Mouse (Mus musculus) liver, embryonic 13.5 days (tissue): ENCODE data around the gene Otog. TPM values are rescaled to one million over a fixed set of nuclear protein-coding genes. Genes with fewer than 3 reads are reported as not detected.

ENCODE experiments used
- ATAC-seq: fragments of 200-750 bp; cut with Nextera tagmentation; 2 replicates; pipeline ENCODE4 v1.8.0; 2017; ENCODE audit warnings: low read depth, mild to moderate bottlenecking, moderate number of reproducible peaks, moderate library complexity
- DNase-seq: peaks from one replicate; pipeline ENCODE4 v3.0.0; 2022
- H3K27ac ChIP-seq: fragments of 300-500 bp; sonication (generic); 2 replicates; pipeline ENCODE4 v1.5.1; 2015; ENCODE audit warnings: moderate library complexity, mild to moderate bottlenecking, inconsistent platforms
- H3K27me3 ChIP-seq: fragments of 300-500 bp; sonication (generic); 2 replicates; pipeline ENCODE4 v1.6.1; 2015; ENCODE audit warnings: mild to moderate bottlenecking, inconsistent platforms
- H3K36me3 ChIP-seq: fragments of 300-500 bp; sonication (generic); 2 replicates; pipeline ENCODE4 v1.6.1; 2015; ENCODE audit warnings: mild to moderate bottlenecking, inconsistent platforms
- H3K4me1 ChIP-seq: fragments of 300-500 bp; sonication (generic); replicated peaks from 2 replicates; pipeline ENCODE4 v1.6.1; 2015; ENCODE audit warnings: inconsistent platforms
- H3K4me2 ChIP-seq: fragments of 300-500 bp; sonication (generic); 2 replicates; pipeline ENCODE4 v1.6.1; 2015; ENCODE audit warnings: inconsistent platforms, mild to moderate bottlenecking, moderate library complexity
- H3K4me3 ChIP-seq: fragments of 300-500 bp; sonication (generic); replicated peaks from 2 replicates; pipeline ENCODE4 v1.5.1; 2015; ENCODE audit warnings: mild to moderate bottlenecking, inconsistent platforms
- H3K9ac ChIP-seq: fragments of 300-500 bp; sonication (generic); 2 replicates; pipeline ENCODE4 v1.6.1; 2015; ENCODE audit warnings: mild to moderate bottlenecking, inconsistent platforms
- H3K9me3 ChIP-seq: fragments of 300-500 bp; sonication (generic); replicated peaks from 2 replicates; pipeline ENCODE4 v1.6.1; 2016; ENCODE audit warnings: inconsistent platforms
- WGBS: fragments of 180-500 bp; shearing (Covaris S2); methylation state at CpG from one replicate; pipeline ENCODE4 v1.1.7; 2015; ENCODE audit not compliant: insufficient replicate concordance; 5-methylcytosine and 5-hydroxymethylcytosine counted together
- polyA plus RNA-seq: library from polyadenylated mRNA; unstranded; fragments of >200 nt; fragmentation: Nextera tagmentation; extraction: Ambion mirVana; gene quantifications from 2 replicates; pipeline ENCODE4 v1.2.1, GENCODE M21; 2015

Otog gene
- polyA plus RNA-seq, 1 experiment from 2014 or later, result not detected

- Histone ChIP-seq H3K27ac (no peak overlapping the region), H3K4me3 (no peak overlapping the region), H3K9me3 (no peaks in the 10 kb centered on the region), H3K4me1 (no peaks in the 10 kb centered on the region), H3K36me3 (no peaks in the 10 kb centered on the region), H3K9ac (no peak overlapping the region), H3K27me3 (no peaks in the 10 kb centered on the region), H3K4me2 (no peak overlapping the region)
- 56% methylated on average over 4 of the region's 4 CpGs for WGBS
- ATAC-seq (no peak), DNase-seq (no peak)
These were observed 13.9 kb upstream of the Otog start for GRCm38 (mm10) chr7:46226936-46227335.

GRCm38 (mm10) chr7:46235948-46236347 is 4.8 kb upstream of the Otog start:
- H3K9me3 ChIP-seq, result no peaks in the 10 kb centered on the region
- H3K4me1 ChIP-seq, result no peaks in the 10 kb centered on the region
- no peak overlapping the region for H3K9ac ChIP-seq
- H3K4me2 ChIP-seq, result no peak overlapping the region
- H3K27me3 ChIP-seq, result no peaks in the 10 kb centered on the region
- 54% methylated on average over 18 of the region's 18 CpGs for WGBS
- no peak overlapping the region for H3K4me3 ChIP-seq
- no peak for DNase-seq
- H3K36me3 ChIP-seq, result no peaks in the 10 kb centered on the region
- no peak for ATAC-seq
- H3K27ac ChIP-seq, result no peak overlapping the region

- WGBS, result 66% methylated on average over 15 of the region's 15 CpGs
- ATAC-seq (no peak), DNase-seq (no peak)
- no peak overlapping the region for H3K4me2 ChIP-seq
- H3K4me1 ChIP-seq, result no peaks in the 10 kb centered on the region
- H3K9me3 ChIP-seq, result no peaks in the 10 kb centered on the region
- no peak overlapping the region for H3K4me3 ChIP-seq
- no peak overlapping the region for H3K27ac ChIP-seq
- H3K36me3 ChIP-seq, result no peaks in the 10 kb centered on the region
- no peak overlapping the region for H3K9ac ChIP-seq
- no peaks in the 10 kb centered on the region for H3K27me3 ChIP-seq
These were observed 4.4 kb upstream of the Otog start for GRCm38 (mm10) chr7:46236363-46236762.

- no peak for ATAC-seq
These were observed 3.6 kb upstream of the Otog start for GRCm38 (mm10) chr7:46237192-46237591.

GRCm38 (mm10) chr7:46238346-46238745 is 2.4 kb upstream of the Otog start, which contains the start of gene Ush1c:
Gene Ush1c, minus strand, starts transcription at chr7:46238503.
- no peaks in the 10 kb centered on the region for H3K4me1 ChIP-seq
- 27% methylated on average over 10 of the region's 10 CpGs for WGBS
- H3K27ac ChIP-seq, result no peak within 1 kb of the TSS
- H3K4me2 ChIP-seq, result no peak within 1 kb of the TSS
- no peaks in the 10 kb centered on the region for H3K9me3 ChIP-seq
- ATAC-seq (no peak), DNase-seq (no peak)
- H3K4me3 ChIP-seq, result no peak within 1 kb of the TSS
- H3K27me3 ChIP-seq, result no peaks in the 10 kb centered on the region
- no peak within 1 kb of the TSS for H3K9ac ChIP-seq
- no peaks in the 10 kb centered on the region for H3K36me3 ChIP-seq

More at GRCm38 (mm10) chr7:46237192-46237591, 3.6 kb upstream of the Otog start:
- H3K4me1 ChIP-seq, result no peaks in the 10 kb centered on the region
- 55% methylated on average over 7 of the region's 7 CpGs for WGBS
- no peak overlapping the region for H3K4me3 ChIP-seq
- no peaks in the 10 kb centered on the region for H3K9me3 ChIP-seq
- H3K9ac ChIP-seq, result no peak overlapping the region
- DNase-seq, result no peak
- no peak overlapping the region for H3K4me2 ChIP-seq
- H3K27ac ChIP-seq, result no peak overlapping the region
- H3K36me3 ChIP-seq, result no peaks in the 10 kb centered on the region
- H3K27me3 ChIP-seq, result no peaks in the 10 kb centered on the region

GRCm38 (mm10) chr7:46240091-46240490 is 696 bp upstream of the Otog start:
- H3K36me3 ChIP-seq, result no peaks in the 10 kb centered on the region
- no peak overlapping the region for H3K4me3 ChIP-seq
- no peak overlapping the region for H3K27ac ChIP-seq
- 58% methylated on average over 4 of the region's 4 CpGs for WGBS
- H3K4me1 ChIP-seq, result no peaks in the 10 kb centered on the region
- no peaks in the 10 kb centered on the region for H3K9me3 ChIP-seq
- no peak for ATAC-seq
- no peak for DNase-seq
- no peak overlapping the region for H3K4me2 ChIP-seq
- no peak overlapping the region for H3K9ac ChIP-seq
- no peaks in the 10 kb centered on the region for H3K27me3 ChIP-seq

GRCm38 (mm10) chr7:46246876-46247275 is 6.1 kb downstream of the Otog start:
- DNase-seq, result no peak
- no peak overlapping the region for H3K4me3 ChIP-seq
- H3K4me2 ChIP-seq, result no peak overlapping the region
- ATAC-seq, result no peak
- H3K9ac ChIP-seq, result no peak overlapping the region
- H3K4me1 ChIP-seq, result no peaks in the 10 kb centered on the region
- H3K27me3 ChIP-seq, result no peaks in the 10 kb centered on the region
- no peak overlapping the region for H3K27ac ChIP-seq
- H3K9me3 ChIP-seq, result no peaks in the 10 kb centered on the region
- H3K36me3 ChIP-seq, result no peaks in the 10 kb centered on the region

GRCm38 (mm10) chr7:46247606-46248005 is 6.8 kb downstream of the Otog start:
- no peak overlapping the region for H3K4me3 ChIP-seq
- H3K27ac ChIP-seq, result no peak overlapping the region
- no peaks in the 10 kb centered on the region for H3K9me3 ChIP-seq
- H3K27me3 ChIP-seq, result no peaks in the 10 kb centered on the region
- no peaks in the 10 kb centered on the region for H3K36me3 ChIP-seq
- 64% methylated on average over 3 of the region's 3 CpGs for WGBS
- DNase-seq, result no peak
- no peak overlapping the region for H3K4me2 ChIP-seq
- no peak overlapping the region for H3K9ac ChIP-seq
- H3K4me1 ChIP-seq, result no peaks in the 10 kb centered on the region
- ATAC-seq, result no peak

- Histone ChIP-seq H3K4me2 (no peak overlapping the region), H3K4me3 (no peak overlapping the region), H3K36me3 (no peaks in the 10 kb centered on the region), H3K9me3 (no peaks in the 10 kb centered on the region), H3K27ac (no peak overlapping the region), H3K27me3 (no peaks in the 10 kb centered on the region), H3K4me1 (no peaks in the 10 kb centered on the region), H3K9ac (no peak overlapping the region)
- no peak for ATAC-seq
- no peak for DNase-seq
- WGBS, result 51% methylated on average over 4 of the region's 4 CpGs
These were observed 11.1 kb downstream of the Otog start for GRCm38 (mm10) chr7:46251841-46252240.

GRCm38 (mm10) chr7:46276156-46276555 is 35.4 kb downstream of the Otog start:
- H3K27me3 ChIP-seq, result no peaks in the 10 kb centered on the region
- no peaks in the 10 kb centered on the region for H3K36me3 ChIP-seq

GRCm38 (mm10) chr7:46279946-46280345 is 39.2 kb downstream of the Otog start:
- no peaks in the 10 kb centered on the region for H3K9me3 ChIP-seq
- H3K27me3 ChIP-seq, result peaks cover 4% of the 10 kb centered on the region; the same call in 1 of the 2 replicates
- H3K4me3 ChIP-seq, result no peak overlapping the region
- H3K4me2 ChIP-seq, result no peak overlapping the region
- DNase-seq (no peak), ATAC-seq (no peak)
- 10% methylated on average over 6 of the region's 6 CpGs for WGBS
- H3K9ac ChIP-seq, result no peak overlapping the region
- no peaks in the 10 kb centered on the region for H3K36me3 ChIP-seq
- no peak overlapping the region for H3K27ac ChIP-seq
- H3K4me1 ChIP-seq, result no peaks in the 10 kb centered on the region

More at GRCm38 (mm10) chr7:46276156-46276555, 35.4 kb downstream of the Otog start:
- DNase-seq (no peak), ATAC-seq (no peak)
- WGBS, result 36% methylated on average over 5 of the region's 5 CpGs
- H3K27ac ChIP-seq, result no peak overlapping the region
- no peaks in the 10 kb centered on the region for H3K4me1 ChIP-seq
- no peak overlapping the region for H3K9ac ChIP-seq
- H3K4me3 ChIP-seq, result no peak overlapping the region
- no peaks in the 10 kb centered on the region for H3K9me3 ChIP-seq
- no peak overlapping the region for H3K4me2 ChIP-seq

- no peak overlapping the region for H3K9ac ChIP-seq
- H3K4me3 ChIP-seq, result no peak overlapping the region
- peaks cover 4% of the 10 kb centered on the region; the same call in 1 of the 2 replicates for H3K27me3 ChIP-seq
- no peak for DNase-seq
- H3K36me3 ChIP-seq, result no peaks in the 10 kb centered on the region
- H3K27ac ChIP-seq, result no peak overlapping the region
- no peak overlapping the region for H3K4me2 ChIP-seq
- no peaks in the 10 kb centered on the region for H3K9me3 ChIP-seq
- no peak for ATAC-seq
- no peaks in the 10 kb centered on the region for H3K4me1 ChIP-seq
These were observed 40.1 kb downstream of the Otog start for GRCm38 (mm10) chr7:46280896-46281295.
